Mouse (Mus musculus) embryonic fibroblast, embryonic 13.5 days (primary cell): ENCODE measurements around the gene Hhipl1.

Experiments used
- CTCF ChIP-seq: IDR thresholded peaks from 2 replicates; pipeline ENCODE4 v1.5.1; 2011; ENCODE audit warnings: mild to moderate bottlenecking, control low read depth, low read length, moderate library complexity, borderline replicate concordance; ENCODE audit not compliant: insufficient read depth
- POLR2A ChIP-seq: IDR thresholded peaks from 2 replicates; pipeline ENCODE4 v1.6.1; 2011; ENCODE audit warnings: low read depth, mild to moderate bottlenecking, control low read depth, low read length, moderate library complexity

DNA sequence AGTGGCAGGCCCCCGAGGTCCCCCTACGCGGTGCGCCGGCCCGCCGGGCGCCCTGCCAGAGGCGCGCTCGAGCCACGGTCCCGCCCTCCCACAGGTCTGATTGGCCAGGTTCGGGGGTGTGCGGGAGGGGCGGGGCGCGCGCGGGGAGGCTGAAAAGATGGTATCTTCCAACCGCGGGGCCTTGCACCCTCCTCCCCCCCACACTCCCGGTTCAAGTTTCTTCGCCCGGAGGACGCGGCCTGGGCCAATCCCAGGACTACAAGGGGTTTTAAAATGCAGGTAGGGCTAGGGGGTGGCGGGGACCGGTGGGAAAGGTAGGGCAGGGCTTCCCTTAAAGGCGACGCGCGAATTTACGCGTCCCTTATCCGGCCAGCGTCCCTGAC is 30.6 kb upstream of the Hhipl1 start:
- TF ChIP-seq CTCF: no peak
- peak; percentile 47; the same call in 1 of the 2 replicates for TF ChIP-seq POLR2A
